Mouse (Mus musculus): ENCODE results near the gene Smim6.

- TF ChIP-seq CTCF (IDR thresholded peaks at IDR 0.05; ENCODE audit: borderline replicate concordance, insufficient read depth, low read length) (no peak), POLR2A (IDR thresholded peaks at IDR 0.05; ENCODE audit: low read depth, low read length) (no peak)
Measured at GRCm38 (mm10) chr11:115886446-115886845, 25.4 kb upstream of the Smim6 start.

Measured in embryonic fibroblast, embryonic 13.5 days (primary cell).